Mouse (Mus musculus) neutrophil, adult 65 days (primary cell): ENCODE results near the gene Gm10320. TPM values are rescaled to one million over a fixed set of nuclear protein-coding genes. Genes with fewer than 3 reads are reported as not detected.

Experiments used
- total RNA-seq: library from RNA; stranded (reverse); gene quantifications from 2 replicates; pipeline ENCODE4 v1.2.4, GENCODE M21; 2023

Gene Gm10320
- not detected in 2 replicates for total RNA-seq

GRCm38 (mm10) chr13:98491909-98492308 lies at the start of gene Gm10320:
TSS of gene Gm10320 (minus strand) at chr13:98492001.

Other genes with a start within 250 kb of the Gm10320 start
- 20.8 and 29.7 TPM in 2 replicates for gene Utp15, start 229.0 kb downstream of the Gm10320 start, total RNA-seq
- gene Ankra2, start 228.9 kb downstream of the Gm10320 start, total RNA-seq = 23.8 and 26.4 TPM in 2 replicates
- gene Gm21976, start 212.1 kb downstream of the Gm10320 start, total RNA-seq = not detected in 2 replicates
- gene Btf3, start 175.0 kb downstream of the Gm10320 start, total RNA-seq = 237 and 254 TPM in 2 replicates
- gene Foxd1, start 137.8 kb downstream of the Gm10320 start, total RNA-seq = not detected in 2 replicates
- gene Tmem174, start 145.4 kb upstream of the Gm10320 start, total RNA-seq = not detected in 2 replicates
- not detected in 2 replicates for gene Tmem171, start 202.8 kb upstream of the Gm10320 start, total RNA-seq